Mouse (Mus musculus): ENCODE data around the gene Grin1. TPM values are rescaled to one million over a fixed set of nuclear protein-coding genes. Genes with fewer than 3 reads are reported as not detected.

Gene Grin1
- polyA plus RNA-seq, 1 experiment from 2014 or later, result not detected

- no peak overlapping the region for H3K27ac ChIP-seq (replicated peaks in 1 of 2; ENCODE audit: control insufficient read depth in 1 of 2, insufficient read depth in 1 of 2, low read depth in 2 of 2, low read length in 2 of 2)
- H3K36me3 ChIP-seq (ENCODE audit: control insufficient read depth, insufficient read depth, low read length), result peaks cover 56% of the 10 kb centered on the region
- 89% methylated on average over 2 of the region's 2 CpGs for WGBS
Observed at GRCm38 (mm10) chr2:25285551-25285950, 33.4 kb downstream of the Grin1 start.

GRCm38 (mm10) chr2:25278928-25279882 is 39.8 kb downstream of the Grin1 start:
- Histone ChIP-seq H3K36me3 (ENCODE audit: control insufficient read depth, insufficient read depth, low read length) (peaks cover 96% of the 10 kb centered on the region), H3K4me3 (ENCODE audit: control insufficient read depth in 1 of 2, insufficient read depth in 1 of 2, low read depth in 1 of 2, low read length in 2 of 2) (no peak overlapping the region), H3K9ac (ENCODE audit: low read length) (no peak overlapping the region), H3K4me1 (ENCODE audit: control insufficient read depth in 2 of 2, insufficient read depth in 2 of 2, low read length in 2 of 2) (no peaks in the 10 kb centered on the region), H3K9me3 (ENCODE audit: control insufficient read depth, low read length) (no peaks in the 10 kb centered on the region), H3K27me3 (ENCODE audit: control insufficient read depth, insufficient read depth, low read length) (no peaks in the 10 kb centered on the region), H3K4me2 (ENCODE audit: low read length) (no peak overlapping the region), H3K27ac (replicated peaks in 1 of 2; ENCODE audit: control insufficient read depth in 1 of 2, insufficient read depth in 1 of 2, low read depth in 2 of 2, low read length in 2 of 2) (no peak overlapping the region)
- WGBS, result 64% methylated on average over 13 of the region's 13 CpGs
- ATAC-seq (ENCODE audit: insufficient number of reproducible peaks, insufficient read depth, low FRiP score, low read depth), result no peak

More at GRCm38 (mm10) chr2:25285551-25285950, 33.4 kb downstream of the Grin1 start:
- peaks cover 28% of the 10 kb centered on the region for H3K27me3 ChIP-seq (ENCODE audit: control insufficient read depth, insufficient read depth, low read length)
- no peak overlapping the region for H3K9ac ChIP-seq (ENCODE audit: low read length)
- H3K4me2 ChIP-seq (ENCODE audit: low read length), result no peak overlapping the region
- ATAC-seq (ENCODE audit: insufficient number of reproducible peaks, insufficient read depth, low FRiP score, low read depth), result no peak
- no peaks in the 10 kb centered on the region for H3K9me3 ChIP-seq (ENCODE audit: control insufficient read depth, low read length)
- H3K4me1 ChIP-seq (ENCODE audit: control insufficient read depth in 2 of 2, insufficient read depth in 2 of 2, low read length in 2 of 2), result peaks cover 0 to 6% of the 10 kb centered on the region in 2 experiments; a peak in 1 of 4 replicates
- H3K4me3 ChIP-seq (ENCODE audit: control insufficient read depth in 1 of 2, insufficient read depth in 1 of 2, low read depth in 1 of 2, low read length in 2 of 2), result no peak overlapping the region

GRCm38 (mm10) chr2:25273010-25273409 is 46.0 kb downstream of the Grin1 start:
- Histone ChIP-seq H3K27me3 (ENCODE audit: control insufficient read depth, insufficient read depth, low read length) (no peaks in the 10 kb centered on the region), H3K4me1 (ENCODE audit: control insufficient read depth in 2 of 2, insufficient read depth in 2 of 2, low read length in 2 of 2) (peaks cover 12 to 22% of the 10 kb centered on the region in 2 experiments), H3K4me2 (ENCODE audit: low read length) (peak overlapping the region; percentile 92), H3K9me3 (ENCODE audit: control insufficient read depth, low read length) (no peaks in the 10 kb centered on the region), H3K4me3 (ENCODE audit: control insufficient read depth in 1 of 2, insufficient read depth in 1 of 2, low read depth in 1 of 2, low read length in 2 of 2) (peak overlapping the region; percentile 75 to 87), H3K36me3 (ENCODE audit: control insufficient read depth, insufficient read depth, low read length) (peaks cover 79% of the 10 kb centered on the region), H3K27ac (replicated peaks in 1 of 2; ENCODE audit: control insufficient read depth in 1 of 2, insufficient read depth in 1 of 2, low read depth in 2 of 2, low read length in 2 of 2) (no peak overlapping the region), H3K9ac (ENCODE audit: low read length) (peak overlapping the region; percentile 91)
- 24% methylated on average over 16 of the region's 16 CpGs for WGBS
- no peak for ATAC-seq (ENCODE audit: insufficient number of reproducible peaks, insufficient read depth, low FRiP score, low read depth)

- WGBS, result under 1% methylated on average over 29 of the region's 29 CpGs
- peaks cover 12 to 22% of the 10 kb centered on the region in 2 experiments for H3K4me1 ChIP-seq (ENCODE audit: control insufficient read depth in 2 of 2, insufficient read depth in 2 of 2, low read length in 2 of 2)
- H3K9ac ChIP-seq (ENCODE audit: low read length), result peak overlapping the region; percentile 91
- peaks cover 74% of the 10 kb centered on the region for H3K36me3 ChIP-seq (ENCODE audit: control insufficient read depth, insufficient read depth, low read length)
- peak overlapping the region; percentile 75 to 87 for H3K4me3 ChIP-seq (ENCODE audit: control insufficient read depth in 1 of 2, insufficient read depth in 1 of 2, low read depth in 1 of 2, low read length in 2 of 2)
- H3K4me2 ChIP-seq (ENCODE audit: low read length), result peak overlapping the region; percentile 92
- no peaks in the 10 kb centered on the region for H3K27me3 ChIP-seq (ENCODE audit: control insufficient read depth, insufficient read depth, low read length)
- no peaks in the 10 kb centered on the region for H3K9me3 ChIP-seq (ENCODE audit: control insufficient read depth, low read length)
- peak; percentile 17; the same call in 1 of the 2 replicates for ATAC-seq (ENCODE audit: insufficient number of reproducible peaks, insufficient read depth, low FRiP score, low read depth)
- H3K27ac ChIP-seq (replicated peaks in 1 of 2; ENCODE audit: control insufficient read depth in 1 of 2, insufficient read depth in 1 of 2, low read depth in 2 of 2, low read length in 2 of 2), result peak overlapping the region in 1 of 2 experiments; percentile 84; a peak in 3 of 4 replicates
Observed at GRCm38 (mm10) chr2:25272515-25272914, 46.5 kb downstream of the Grin1 start.

GRCm38 (mm10) chr2:25271827-25272511 is 47.0 kb downstream of the Grin1 start, which contains the start of the genes Ssna1 and Anapc2:
Gene Ssna1 (minus strand): TSS chr2:25272438.
Gene Anapc2 (plus strand): TSS chr2:25272478.
- under 1% methylated on average over 55 of the region's 55 CpGs for WGBS
- no peaks in the 10 kb centered on the region for H3K9me3 ChIP-seq (ENCODE audit: control insufficient read depth, low read length)
- peak within 1 kb of the TSS; percentile 91 for H3K9ac ChIP-seq (ENCODE audit: low read length)
- H3K27ac ChIP-seq (replicated peaks in 1 of 2; ENCODE audit: control insufficient read depth in 1 of 2, insufficient read depth in 1 of 2, low read depth in 2 of 2, low read length in 2 of 2), result peak within 1 kb of the TSS; percentile 66 to 84
- peaks cover 69% of the 10 kb centered on the region for H3K36me3 ChIP-seq (ENCODE audit: control insufficient read depth, insufficient read depth, low read length)
- peak within 1 kb of the TSS; percentile 75 to 87 for H3K4me3 ChIP-seq (ENCODE audit: control insufficient read depth in 1 of 2, insufficient read depth in 1 of 2, low read depth in 1 of 2, low read length in 2 of 2)
- peaks cover 16 to 26% of the 10 kb centered on the region in 2 experiments for H3K4me1 ChIP-seq (ENCODE audit: control insufficient read depth in 2 of 2, insufficient read depth in 2 of 2, low read length in 2 of 2)
- ATAC-seq (ENCODE audit: insufficient number of reproducible peaks, insufficient read depth, low FRiP score, low read depth), result peak; percentile 91
- H3K4me2 ChIP-seq (ENCODE audit: low read length), result peak within 1 kb of the TSS; percentile 92
- no peaks in the 10 kb centered on the region for H3K27me3 ChIP-seq (ENCODE audit: control insufficient read depth, insufficient read depth, low read length)

- 67% methylated on average over 4 of the region's 4 CpGs for WGBS
- H3K9me3 ChIP-seq (ENCODE audit: control insufficient read depth, low read length), result no peaks in the 10 kb centered on the region
- H3K36me3 ChIP-seq (ENCODE audit: control insufficient read depth, insufficient read depth, low read length), result peaks cover 30% of the 10 kb centered on the region
- H3K9ac ChIP-seq (ENCODE audit: low read length), result no peak overlapping the region
- peaks cover 30 to 41% of the 10 kb centered on the region in 2 experiments for H3K4me1 ChIP-seq (ENCODE audit: control insufficient read depth in 2 of 2, insufficient read depth in 2 of 2, low read length in 2 of 2)
- ATAC-seq (ENCODE audit: insufficient number of reproducible peaks, insufficient read depth, low FRiP score, low read depth), result no peak
- no peak overlapping the region for H3K4me2 ChIP-seq (ENCODE audit: low read length)
- peaks cover 8% of the 10 kb centered on the region for H3K27me3 ChIP-seq (ENCODE audit: control insufficient read depth, insufficient read depth, low read length)
- H3K27ac ChIP-seq (replicated peaks in 1 of 2; ENCODE audit: control insufficient read depth in 1 of 2, insufficient read depth in 1 of 2, low read depth in 2 of 2, low read length in 2 of 2), result no peak overlapping the region
- H3K4me3 ChIP-seq (ENCODE audit: control insufficient read depth in 1 of 2, insufficient read depth in 1 of 2, low read depth in 1 of 2, low read length in 2 of 2), result no peak overlapping the region
Observed at GRCm38 (mm10) chr2:25267746-25268309, 51.2 kb downstream of the Grin1 start.

- H3K27ac ChIP-seq (replicated peaks in 1 of 2; ENCODE audit: control insufficient read depth in 1 of 2, insufficient read depth in 1 of 2, low read depth in 2 of 2, low read length in 2 of 2), result no peak overlapping the region
- H3K9me3 ChIP-seq (ENCODE audit: control insufficient read depth, low read length), result no peaks in the 10 kb centered on the region
- H3K27me3 ChIP-seq (ENCODE audit: control insufficient read depth, insufficient read depth, low read length), result peaks cover 8% of the 10 kb centered on the region
- ATAC-seq (ENCODE audit: insufficient number of reproducible peaks, insufficient read depth, low FRiP score, low read depth), result no peak
- peaks cover 30 to 41% of the 10 kb centered on the region in 2 experiments for H3K4me1 ChIP-seq (ENCODE audit: control insufficient read depth in 2 of 2, insufficient read depth in 2 of 2, low read length in 2 of 2)
- H3K4me2 ChIP-seq (ENCODE audit: low read length), result no peak overlapping the region
- no peak overlapping the region for H3K4me3 ChIP-seq (ENCODE audit: control insufficient read depth in 1 of 2, insufficient read depth in 1 of 2, low read depth in 1 of 2, low read length in 2 of 2)
- H3K36me3 ChIP-seq (ENCODE audit: control insufficient read depth, insufficient read depth, low read length), result peaks cover 30% of the 10 kb centered on the region
- H3K9ac ChIP-seq (ENCODE audit: low read length), result no peak overlapping the region
Observed at GRCm38 (mm10) chr2:25267241-25267640, 51.7 kb downstream of the Grin1 start.

Measured in heart, embryonic 14.5 days (tissue).